Mouse (Mus musculus) heart, adult 10 weeks (tissue): ENCODE results near the gene Noxred1. TPM values are rescaled to one million over a fixed set of nuclear protein-coding genes. Genes with fewer than 3 reads are reported as not detected.

Experiments used
- polyA plus RNA-seq: library from polyadenylated mRNA; stranded (reverse); fragments of 350-450 nt; fragmentation: Illumina TruSeq; extraction: RNeasy Lipid Tissue Mini Kit (QIAGEN cat#74804); gene quantifications from one replicate; pipeline ENCODE4 v1.2.3, GENCODE M21; 2014; ENCODE audit warnings: low read depth, low replicate concordance

Noxred1 gene
- 1.3 TPM for polyA plus RNA-seq

GRCm38 (mm10) chr12:87238632-87239031 is at the start of gene Noxred1:
Gene Noxred1, minus strand, starts transcription at chr12:87238732.

GRCm38 (mm10) chr12:87266108-87266826 is 27.7 kb upstream of the Noxred1 start, which contains the start of the genes Vipas39 and Ahsa1:
Gene Vipas39, minus strand, starts transcription at chr12:87266256.
Gene Ahsa1, plus strand, starts transcription at chr12:87266479.

GRCm38 (mm10) chr12:87199973-87200586 is 38.5 kb downstream of the Noxred1 start, which contains the start of gene Tmed8:
Gene Tmed8, minus strand, starts transcription at chr12:87200454.

GRCm38 (mm10) chr12:87199206-87199972 is 39.1 kb downstream of the Noxred1 start, which contains the start of gene Samd15:
Gene Samd15, plus strand, starts transcription at chr12:87199723.

Other genes with a start within 250 kb of the Noxred1 start
- gene Zdhhc22, start 248.3 kb downstream of the Noxred1 start, polyA plus RNA-seq: not detected
- 0.55 TPM for gene Tmem63c, start 217.4 kb downstream of the Noxred1 start, polyA plus RNA-seq
- not detected for gene Ngb, start 136.2 kb downstream of the Noxred1 start, polyA plus RNA-seq
- 66.3 TPM for gene Gstz1, start 91.6 kb downstream of the Noxred1 start, polyA plus RNA-seq
- 10.7 TPM for gene Pomt2, start 90.8 kb downstream of the Noxred1 start, polyA plus RNA-seq
- gene Samd15, start 39.0 kb downstream of the Noxred1 start, polyA plus RNA-seq: not detected
- gene Tmed8, start 38.3 kb downstream of the Noxred1 start, polyA plus RNA-seq: 5.4 TPM
- 32.3 TPM for gene Vipas39, start 27.5 kb upstream of the Noxred1 start, polyA plus RNA-seq
- gene Ahsa1, start 27.7 kb upstream of the Noxred1 start, polyA plus RNA-seq: 181 TPM
- not detected for gene Ism2, start 61.0 kb upstream of the Noxred1 start, polyA plus RNA-seq
- gene Sptlc2, start 149.6 kb upstream of the Noxred1 start, polyA plus RNA-seq: 15.7 TPM
- 78.2 TPM for gene Slirp, start 205.2 kb upstream of the Noxred1 start, polyA plus RNA-seq
- 8.1 TPM for gene Alkbh1, start 205.3 kb upstream of the Noxred1 start, polyA plus RNA-seq
- gene Snw1, start 233.5 kb upstream of the Noxred1 start, polyA plus RNA-seq: 52.6 TPM